Mouse (Mus musculus) liver, adult 2 months (tissue): Measurements from ENCODE around the gene Gm42742.
A peak's percentile ranks its signal among the peaks of the same experiment; 100 is the strongest.

Experiments
- CTCF ChIP-seq: fragments of 200-500 bp; IDR thresholded peaks from 2 replicates; pipeline ENCODE4 v1.5.1; 2011; ENCODE audit warnings: low read depth, low read length, control low read depth
- POLR2A ChIP-seq: fragments of 200-500 bp; IDR thresholded peaks from 2 replicates; pipeline ENCODE4 v1.6.1; 2011; ENCODE audit warnings: low read length, control low read depth; ENCODE audit not compliant: insufficient read depth; ENCODE audit errors: extremely low read depth

DNA sequence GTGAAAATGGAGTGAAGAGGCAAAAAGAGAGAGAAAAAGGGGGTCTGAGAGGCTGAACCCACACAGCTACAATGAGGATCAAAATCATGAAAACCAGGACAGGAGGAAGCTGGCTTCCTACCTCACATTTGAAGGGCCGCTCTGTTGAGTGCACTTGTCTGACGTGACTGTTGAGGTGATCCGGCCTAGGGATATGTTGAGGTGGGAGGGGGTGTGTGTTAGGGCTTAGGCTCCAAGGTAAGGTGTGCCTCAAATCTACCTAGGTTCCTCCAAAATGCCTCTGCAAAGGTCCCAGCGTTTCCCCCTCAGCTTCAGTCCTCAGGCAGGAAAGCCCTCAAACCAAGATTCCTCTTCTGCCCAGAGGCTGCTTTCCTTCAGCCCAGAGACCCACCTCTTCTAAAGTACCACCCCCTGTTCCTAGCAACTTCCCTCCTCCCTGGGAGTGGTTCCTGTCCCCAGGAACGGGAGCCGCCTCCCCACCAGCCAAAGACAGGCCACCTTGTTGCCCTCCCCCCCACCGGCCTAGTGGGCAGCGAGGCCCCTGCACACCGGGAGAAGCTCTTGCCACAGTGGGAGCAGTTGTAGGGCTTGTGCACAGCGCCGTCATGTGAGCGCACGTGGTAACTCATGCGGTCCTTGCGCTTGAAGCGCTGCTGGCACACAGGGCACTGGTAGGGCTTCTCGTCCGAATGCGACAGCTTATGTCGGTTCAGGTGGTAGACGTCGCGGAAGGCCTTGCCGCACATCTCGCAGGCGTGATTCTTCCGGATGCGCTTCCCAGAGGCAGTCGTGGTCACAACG lies 4.1 kb upstream of the Gm42742 start:
- TF ChIP-seq POLR2A (0 out of 2 replicates have a peak, but pooled peaks have one; percentile 21), CTCF (peak; percentile 86)
